ENCODE assay signal across 27 mouse cellular contexts in the genomic region with DNA sequence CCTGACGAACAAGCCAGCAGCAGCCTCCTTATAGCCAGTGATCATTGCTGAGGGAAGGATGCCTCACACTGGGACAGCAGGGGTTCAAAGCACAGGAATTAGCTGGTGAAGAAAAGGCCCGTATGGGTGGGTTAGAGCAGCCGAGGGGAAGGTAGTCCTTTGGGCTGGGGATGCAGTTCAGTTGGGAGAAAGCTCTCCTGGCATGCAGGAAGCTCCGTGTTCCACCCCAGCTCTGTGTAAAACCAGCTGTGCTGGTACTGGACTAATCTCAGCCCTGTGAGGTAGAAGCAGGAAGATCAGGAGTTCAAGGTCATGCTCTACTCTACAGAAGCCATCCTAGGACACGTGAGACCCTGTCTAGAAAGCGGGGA. TPM values are rescaled to one million over a fixed set of nuclear protein-coding genes. Genes with fewer than 3 reads are reported as not detected.
DNase-seq lines count a peak whose midpoint lies in the region; ATAC-seq and TF ChIP-seq lines count a peak whose summit lies in the region.
"Had no signal": no experiment of that assay in that cellular context is flagged by ENCODE, and none has a peak within 500 bp of the region (broad histone marks: within the 10 kb centered on the region; RNA-seq: fewer than 3 reads in every experiment).

No protein-coding gene starts in this region.

- no peaks in the 10 kb centered on the region for H3K4me1 ChIP-seq in midbrain, embryonic 11.5 days (ENCODE audit: control insufficient read depth, insufficient read depth, low read length)
- H3K4me1 ChIP-seq in midbrain, embryonic 10.5 days, result no peaks in the 10 kb centered on the region
- no peaks in the 10 kb centered on the region for H3K4me1 ChIP-seq in intestine, postnatal 0 days (replicated peaks; ENCODE audit: control insufficient read depth, insufficient read depth, low read length)
- H3K4me1 ChIP-seq in stomach, embryonic 16.5 days (ENCODE audit: control insufficient read depth, insufficient read depth, low read length), result no peaks in the 10 kb centered on the region
- H3K4me1 ChIP-seq: forebrain, embryonic 15.5 days; kidney, embryonic 15.5 days; lung, embryonic 15.5 days; midbrain, embryonic 12.5 days; neural tube, embryonic 13.5 days had no signal

- no peak overlapping the region for H3K4me2 ChIP-seq in midbrain, embryonic 11.5 days
- H3K4me2 ChIP-seq in intestine, postnatal 0 days (replicated peaks; ENCODE audit: low read depth), result no peak overlapping the region
- no peak overlapping the region for H3K4me2 ChIP-seq in stomach, embryonic 16.5 days (ENCODE audit: low read depth, low read length)
- H3K4me2 ChIP-seq: forebrain, embryonic 15.5 days; kidney, embryonic 15.5 days; limb, embryonic 13.5 days; liver, embryonic 11.5 days; lung, embryonic 15.5 days; midbrain, embryonic 12.5 days; neural tube, embryonic 13.5 days had no signal

- peak; percentile 67 for DNase-seq in midbrain, embryonic 11.5 days (ENCODE audit: low spot score, missing footprints)
- no peak for DNase-seq in midbrain, embryonic 10.5 days (ENCODE audit: low spot score)
- peak; percentile 95 for DNase-seq in R1 (ENCODE audit: low read depth, low spot score)
- no peak for DNase-seq in thymus, postnatal 10 days (ENCODE audit: low spot score in 2 of 2)
- no peak for DNase-seq in layer of hippocampus, adult 11-12 months (ENCODE audit: low spot score)
- DNase-seq in adrenal gland, adult (ENCODE audit: inconsistent age in 2 of 2, low spot score in 1 of 2), result no peak
- DNase-seq: adrenal gland, postnatal 25 days; cerebellum, adult 8-10 months; cerebellum, postnatal 36 days; gastrocnemius, postnatal 10 days; heart, postnatal 14 days; kidney, adult 18-20 months; thymus, postnatal 14 days had no signal

- no peaks in the 10 kb centered on the region for H3K27me3 ChIP-seq in midbrain, embryonic 11.5 days (ENCODE audit: control insufficient read depth, insufficient read depth, low read length)
- peaks cover 2% of the 10 kb centered on the region; the same call in 1 of the 2 replicates for H3K27me3 ChIP-seq in midbrain, embryonic 10.5 days (ENCODE audit: low read depth, poor library complexity, severe bottlenecking)
- no peaks in the 10 kb centered on the region for H3K27me3 ChIP-seq in intestine, postnatal 0 days (replicated peaks; ENCODE audit: control insufficient read depth, insufficient read depth, low read length)
- no peaks in the 10 kb centered on the region for H3K27me3 ChIP-seq in stomach, embryonic 16.5 days (ENCODE audit: control insufficient read depth, insufficient read depth, low read length)
- H3K27me3 ChIP-seq: forebrain, embryonic 15.5 days; kidney, embryonic 15.5 days; limb, embryonic 13.5 days; lung, embryonic 15.5 days; midbrain, embryonic 12.5 days; neural tube, embryonic 13.5 days had no signal

- no peak overlapping the region for H3K9ac ChIP-seq in midbrain, embryonic 11.5 days (ENCODE audit: low read length)
- no peak overlapping the region; the same call in 1 of the 2 replicates for H3K9ac ChIP-seq in intestine, postnatal 0 days (ENCODE audit: low read depth, low read length)
- no peak overlapping the region; the same call in 1 of the 2 replicates for H3K9ac ChIP-seq in stomach, embryonic 16.5 days (ENCODE audit: low read length)
- H3K9ac ChIP-seq: forebrain, embryonic 15.5 days; kidney, embryonic 15.5 days; limb, embryonic 13.5 days; lung, embryonic 15.5 days; midbrain, embryonic 12.5 days; neural tube, embryonic 13.5 days had no signal

- TF ChIP-seq CTCF in intestine, postnatal 0 days (IDR thresholded peaks at IDR 0.05; ENCODE audit: low read depth), result no peak

- no peaks in the 10 kb centered on the region for H3K9me3 ChIP-seq in midbrain, embryonic 11.5 days (ENCODE audit: control insufficient read depth, low read length)
- no peaks in the 10 kb centered on the region for H3K9me3 ChIP-seq in midbrain, embryonic 10.5 days (replicated peaks)
- no peaks in the 10 kb centered on the region for H3K9me3 ChIP-seq in intestine, postnatal 0 days (ENCODE audit: control insufficient read depth)
- H3K9me3 ChIP-seq in stomach, embryonic 16.5 days (replicated peaks; ENCODE audit: control insufficient read depth, low read length), result no peaks in the 10 kb centered on the region
- H3K9me3 ChIP-seq: forebrain, embryonic 15.5 days; G1E; kidney, embryonic 15.5 days; limb, embryonic 13.5 days; lung, embryonic 15.5 days; midbrain, embryonic 12.5 days; neural tube, embryonic 13.5 days had no signal

- no peak for ATAC-seq in midbrain, embryonic 11.5 days (ENCODE audit: low FRiP score)
- ATAC-seq in intestine, postnatal 0 days, result peak; percentile 19; the same call in 1 of the 2 replicates
- ATAC-seq in stomach, embryonic 16.5 days (ENCODE audit: insufficient read depth, low FRiP score), result no peak
- ATAC-seq: forebrain, embryonic 15.5 days; hindbrain, postnatal 0 days had no signal

- no peak overlapping the region for H3K4me3 ChIP-seq in midbrain, embryonic 11.5 days (ENCODE audit: low read depth, low read length)
- H3K4me3 ChIP-seq in midbrain, embryonic 10.5 days, result no peak overlapping the region
- H3K4me3 ChIP-seq in intestine, postnatal 0 days (ENCODE audit: low read depth, low read length), result no peak overlapping the region
- H3K4me3 ChIP-seq in stomach, embryonic 16.5 days (replicated peaks; ENCODE audit: low read length), result no peak overlapping the region
- H3K4me3 ChIP-seq: forebrain, embryonic 15.5 days; kidney, embryonic 15.5 days; layer of hippocampus, adult 2 months; left cerebral cortex, adult 2 months; limb, embryonic 13.5 days; lung, embryonic 15.5 days; midbrain, embryonic 12.5 days; myocyte; neural tube, embryonic 13.5 days had no signal

- no peaks in the 10 kb centered on the region for H3K36me3 ChIP-seq in midbrain, embryonic 11.5 days (ENCODE audit: control insufficient read depth, insufficient read depth, low read length)
- H3K36me3 ChIP-seq in midbrain, embryonic 10.5 days, result peaks cover 11% of the 10 kb centered on the region
- H3K36me3 ChIP-seq in intestine, postnatal 0 days (ENCODE audit: control insufficient read depth, insufficient read depth), result peaks cover 2% of the 10 kb centered on the region; the same call in 1 of the 2 replicates
- H3K36me3 ChIP-seq in stomach, embryonic 16.5 days (ENCODE audit: control insufficient read depth, insufficient read depth, low read length), result no peaks in the 10 kb centered on the region
- H3K36me3 ChIP-seq: forebrain, embryonic 15.5 days had no signal

- H3K27ac ChIP-seq in midbrain, embryonic 11.5 days (ENCODE audit: low read depth, low read length), result no peak overlapping the region
- H3K27ac ChIP-seq in midbrain, embryonic 10.5 days (replicated peaks), result no peak overlapping the region
- H3K27ac ChIP-seq in intestine, postnatal 0 days (ENCODE audit: low read depth, low read length), result peak overlapping the region; percentile 35; the same call in 1 of the 2 replicates
- peak overlapping the region; percentile 79; the same call in 1 of the 2 replicates for H3K27ac ChIP-seq in stomach, embryonic 16.5 days (ENCODE audit: low read length)
- H3K27ac ChIP-seq: forebrain, embryonic 15.5 days; hindbrain, postnatal 0 days; kidney, embryonic 15.5 days; layer of hippocampus, adult 2 months; left cerebral cortex, adult 2 months; limb, embryonic 13.5 days; lung, embryonic 15.5 days; midbrain, embryonic 12.5 days; neural tube, embryonic 13.5 days had no signal

- 74% methylated on average over 6 of the region's 6 CpGs for WGBS in midbrain, embryonic 11.5 days
- 74% methylated on average over 6 of the region's 6 CpGs for WGBS in midbrain, embryonic 10.5 days
- 64% methylated on average over 6 of the region's 6 CpGs for WGBS in intestine, postnatal 0 days
- WGBS in stomach, embryonic 16.5 days, result 71% methylated on average over 6 of the region's 6 CpGs

RNA-seq across cellular contexts. Expression of gene Psma6, which starts 6.4 kb away (rescaled TPM):
- 506 and 513 TPM in 2 replicates for polyA plus RNA-seq in midbrain, embryonic 11.5 days (2014; fragmentation: Nextera tagmentation; extraction: Ambion mirVana)
- polyA plus RNA-seq in midbrain, embryonic 10.5 days (2016; fragmentation: Nextera tagmentation; extraction: Ambion mirVana), result 496 and 514 TPM in 2 replicates
- polyA plus RNA-seq in intestine, postnatal 0 days (2015; fragmentation: Nextera tagmentation; extraction: Ambion mirVana), result 279 and 292 TPM in 2 replicates
- polyA plus RNA-seq in stomach, embryonic 16.5 days (2015; fragmentation: Nextera tagmentation; extraction: Ambion mirVana), result 359 and 373 TPM in 2 replicates

Comparison
In these comparisons a context has a peak if more than half of its experiments do, and no peak if none do; other contexts are left out.
1. DNase-seq: peak in midbrain, embryonic 11.5 days (single experiment) and R1 (single experiment); none in midbrain, embryonic 10.5 days (single experiment), thymus, postnatal 10 days (0 of 2), layer of hippocampus, adult 11-12 months (single experiment) and adrenal gland, adult (0 of 2).
2. H3K27ac ChIP-seq: peak in intestine, postnatal 0 days (single experiment) and stomach, embryonic 16.5 days (single experiment); none in midbrain, embryonic 11.5 days (single experiment) and midbrain, embryonic 10.5 days (single experiment).